Mouse (Mus musculus): ENCODE measurements around the gene Gpr173.
"Not testable (repeated sequence)": the region's sequence is repeated elsewhere in the genome, so short reads cannot be mapped to it uniquely, and the experiment has no call there.

Gene Gpr173

GRCm38 (mm10) chrX:152368397-152369273 is at the start of gene Gpr173:
TSS of gene Gpr173 (minus strand) at chrX:152368704.
- no peak for DNase-seq

GRCm38 (mm10) chrX:152403251-152403650 is 34.7 kb upstream of the Gpr173 start:
- DNase-seq, result no peak

- no peak for DNase-seq
Measured at GRCm38 (mm10) chrX:152400096-152400495, 31.6 kb upstream of the Gpr173 start.

GRCm38 (mm10) chrX:152368054-152368396 is 479 bp downstream of the Gpr173 start:
- DNase-seq, result no peak

- no peak for DNase-seq
Measured at GRCm38 (mm10) chrX:152366418-152366817, 2.1 kb downstream of the Gpr173 start.

GRCm38 (mm10) chrX:152352553-152353153 is 15.9 kb downstream of the Gpr173 start:
- DNase-seq, result peak; percentile 58 to 63

GRCm38 (mm10) chrX:152347041-152347440 is 21.5 kb downstream of the Gpr173 start:
- DNase-seq, result no peak

- DNase-seq, result no peak
Measured at GRCm38 (mm10) chrX:152346587-152346986, 21.9 kb downstream of the Gpr173 start.

- no peak for DNase-seq
Measured at GRCm38 (mm10) chrX:152342903-152343302, 25.6 kb downstream of the Gpr173 start.

GRCm38 (mm10) chrX:152342358-152342901 is 26.1 kb downstream of the Gpr173 start, which contains the start of gene Tspyl2:
TSS of gene Tspyl2 (minus strand) at chrX:152342425.
- DNase-seq, result peak; percentile 90 to 93

GRCm38 (mm10) chrX:152341496-152341895 is 27.0 kb downstream of the Gpr173 start:
- no peak for DNase-seq

GRCm38 (mm10) chrX:152336546-152337332 is 31.8 kb downstream of the Gpr173 start:
- peak; percentile 70 to 80 for DNase-seq

- not testable (repeated sequence) for DNase-seq
Measured at GRCm38 (mm10) chrX:152336123-152336522, 32.4 kb downstream of the Gpr173 start.

- DNase-seq, result not testable (repeated sequence)
Measured at GRCm38 (mm10) chrX:152329400-152329799, 39.1 kb downstream of the Gpr173 start.

- DNase-seq, result no peak
Measured at GRCm38 (mm10) chrX:152327689-152328052, 40.8 kb downstream of the Gpr173 start.

- peak; percentile 68 to 69 for DNase-seq
Measured at GRCm38 (mm10) chrX:152326996-152327688, 41.4 kb downstream of the Gpr173 start, which contains the start of gene Kantr. TSS of gene Kantr (minus strand) at chrX:152327495.

- DNase-seq, result peak; percentile 29 to 43
Measured at GRCm38 (mm10) chrX:152323584-152323983, 44.9 kb downstream of the Gpr173 start.

- peak in 1 of 2 experiments; percentile 14 for DNase-seq
Measured at GRCm38 (mm10) chrX:152322776-152323175, 45.7 kb downstream of the Gpr173 start.

GRCm38 (mm10) chrX:152320535-152320934 is 48.0 kb downstream of the Gpr173 start:
- no peak for DNase-seq

- peak; percentile 17 to 27 for DNase-seq
Measured at GRCm38 (mm10) chrX:152307942-152308341, 60.6 kb downstream of the Gpr173 start.

- DNase-seq, result no peak
Measured at GRCm38 (mm10) chrX:152307371-152307770, 61.1 kb downstream of the Gpr173 start.

GRCm38 (mm10) chrX:152306224-152306623 is 62.3 kb downstream of the Gpr173 start:
- DNase-seq, result no peak
